Mouse (Mus musculus) bone marrow macrophage, adult 2 months (primary cell): ENCODE measurements at regions not wholly inside any gene's neighbourhood (a gene's known extent, or its start where the extent isn't known, plus 50 kb on each side); places are given as distances from the start of the nearest gene placed in this dataset.

Experiments
- CTCF ChIP-seq: IDR thresholded peaks from 2 replicates; pipeline ENCODE4 v1.5.1; 2012; ENCODE audit warnings: low read depth, mild to moderate bottlenecking, low read length, moderate library complexity
- POLR2A ChIP-seq: IDR thresholded peaks from 2 replicates; pipeline ENCODE4 v1.6.1; 2012; ENCODE audit warnings: mild to moderate bottlenecking, low read depth, low read length, borderline replicate concordance

DNA sequence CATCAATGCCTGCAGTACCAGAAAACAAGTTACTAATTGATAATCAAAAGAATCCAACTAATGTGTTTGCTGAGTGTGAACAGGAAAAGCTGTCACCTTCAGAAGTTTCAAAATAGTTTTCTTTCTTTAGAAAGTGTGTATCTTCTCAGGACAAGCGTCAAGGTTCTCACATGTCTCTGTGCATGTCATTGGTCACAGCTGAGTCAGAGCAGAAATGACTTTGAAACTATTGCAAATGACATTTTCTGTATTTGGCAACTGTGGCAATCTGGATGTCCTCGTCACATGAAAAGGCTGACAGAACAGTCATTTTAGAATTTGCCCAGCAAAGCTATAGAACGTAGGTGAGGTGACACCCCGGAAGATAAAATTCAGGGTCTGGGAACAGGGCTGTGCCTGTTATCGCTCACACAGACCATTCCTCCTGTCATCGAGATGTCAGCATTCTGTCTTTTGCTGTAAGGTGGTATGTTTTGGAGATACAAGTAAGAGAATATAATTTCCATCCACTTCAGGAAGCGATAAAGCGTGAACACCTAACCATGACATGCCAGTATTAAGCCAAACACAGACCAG lies 371.4 kb upstream of the Hsf2 start:
- no peak for TF ChIP-seq CTCF
- no peak for TF ChIP-seq POLR2A
